Mouse (Mus musculus): Measurements from ENCODE around the gene Gabrb2. TPM values are rescaled to one million over a fixed set of nuclear protein-coding genes. Genes with fewer than 3 reads are reported as not detected.

The Gabrb2 gene
- polyA plus RNA-seq, 1 experiment from 2014 or later = 2.9 TPM

DNA sequence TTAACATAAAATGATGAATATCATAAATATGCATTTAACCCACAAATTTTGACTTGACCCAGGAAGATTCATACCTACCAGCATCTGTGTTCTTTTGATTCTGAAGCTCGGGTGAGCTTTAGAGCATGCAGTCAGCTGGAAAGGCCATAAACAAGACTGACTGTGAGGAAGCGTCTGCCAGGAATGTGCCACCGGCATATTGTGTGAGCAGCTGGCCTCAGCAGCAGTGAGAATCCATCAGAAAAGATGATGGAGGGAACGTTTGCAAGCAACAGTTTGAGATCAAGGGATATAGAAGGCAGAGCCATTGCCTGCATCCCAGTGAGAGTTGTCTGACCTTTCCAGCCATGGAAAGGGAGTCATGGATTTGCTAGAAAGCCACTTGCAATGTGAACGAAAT is 230.6 kb downstream of the Gabrb2 start:
- no peak for ATAC-seq (ENCODE audit: insufficient number of reproducible peaks, insufficient read depth, low FRiP score, low TSS enrichment)

DNA sequence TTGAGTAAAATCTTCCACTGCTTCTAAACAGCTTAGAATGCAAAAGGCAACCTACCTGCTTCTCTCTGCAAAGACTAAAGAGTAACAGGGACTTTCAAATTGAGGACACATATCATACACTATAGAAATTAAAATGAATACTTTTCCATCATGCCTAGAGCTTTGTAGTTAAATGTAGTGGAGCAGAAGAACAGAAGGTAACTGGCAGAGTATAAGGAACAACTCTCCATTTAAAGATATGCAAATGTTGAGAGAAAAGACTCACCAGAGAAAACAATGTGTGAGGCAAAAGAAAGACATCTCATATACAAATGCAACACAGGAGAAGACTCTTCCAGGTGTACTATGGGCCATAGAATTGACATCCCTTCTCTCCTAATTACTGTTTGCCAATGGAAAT is 232.0 kb downstream of the Gabrb2 start:
- Histone ChIP-seq H3K36me3 (no peaks in the 10 kb centered on the region), H3K9ac (no peak overlapping the region), H3K27ac (no peak overlapping the region), H3K9me3 (no peaks in the 10 kb centered on the region), H3K27me3 (no peaks in the 10 kb centered on the region), H3K4me1 (no peaks in the 10 kb centered on the region), H3K4me3 (no peak overlapping the region), H3K4me2 (replicated peaks) (no peak overlapping the region)
- no peak for ATAC-seq (ENCODE audit: insufficient number of reproducible peaks, insufficient read depth, low FRiP score, low TSS enrichment)

More for the DNA sequence above, 230.6 kb downstream of the Gabrb2 start:
- no peaks in the 10 kb centered on the region for H3K9me3 ChIP-seq
- H3K4me1 ChIP-seq = no peaks in the 10 kb centered on the region
- H3K4me2 ChIP-seq (replicated peaks) = no peak overlapping the region
- H3K27me3 ChIP-seq = no peaks in the 10 kb centered on the region
- 68% methylated on average over 5 of the region's 5 CpGs for WGBS
- H3K27ac ChIP-seq = no peak overlapping the region
- H3K4me3 ChIP-seq = no peak overlapping the region
- H3K36me3 ChIP-seq = no peaks in the 10 kb centered on the region
- no peak overlapping the region for H3K9ac ChIP-seq

DNA sequence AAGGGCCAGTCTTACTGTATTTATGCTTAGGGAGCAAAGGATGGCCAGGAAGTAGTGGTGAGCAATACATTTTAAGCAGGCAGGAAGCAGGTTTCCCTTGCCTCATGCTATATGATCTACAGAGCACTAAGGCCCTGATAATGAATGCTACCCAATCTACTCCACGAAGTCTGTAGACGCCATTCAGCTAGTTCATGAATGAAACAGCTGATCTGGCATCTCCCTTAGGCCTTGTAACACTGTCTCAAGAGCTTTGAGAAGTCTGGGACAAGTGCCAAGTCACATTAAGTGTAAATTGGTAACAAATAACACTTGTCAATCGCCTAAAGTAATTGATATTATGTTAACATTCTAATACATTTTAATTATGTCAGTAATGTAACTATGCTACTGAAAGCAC is 234.6 kb downstream of the Gabrb2 start:
- no peak for ATAC-seq (ENCODE audit: insufficient number of reproducible peaks, insufficient read depth, low FRiP score, low TSS enrichment)
- WGBS = 68% methylated on average over 3 of the region's 3 CpGs

DNA sequence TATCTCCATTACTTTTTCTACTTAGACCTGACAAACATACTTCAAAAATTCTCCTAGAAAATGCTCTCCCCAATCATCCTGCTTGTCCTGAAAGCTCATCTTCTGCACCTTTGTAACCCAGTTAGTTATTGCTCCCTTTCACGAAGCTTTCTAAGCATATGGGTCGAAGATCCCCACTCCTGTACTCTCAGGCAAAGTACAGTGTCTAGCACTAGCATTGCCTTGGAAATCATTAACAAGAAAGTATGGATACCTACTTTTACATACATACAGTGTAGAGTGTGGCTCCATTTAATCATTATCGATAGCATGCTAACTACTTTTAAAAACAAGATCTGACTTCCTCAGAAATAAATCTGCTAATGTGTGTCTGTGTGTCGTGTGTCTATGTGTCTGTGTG is 249.1 kb downstream of the Gabrb2 start:
- ATAC-seq (ENCODE audit: insufficient number of reproducible peaks, insufficient read depth, low FRiP score, low TSS enrichment) = no peak
- Histone ChIP-seq H3K9me3 (no peaks in the 10 kb centered on the region), H3K4me1 (no peaks in the 10 kb centered on the region), H3K27ac (no peak overlapping the region), H3K27me3 (no peaks in the 10 kb centered on the region), H3K36me3 (no peaks in the 10 kb centered on the region), H3K9ac (no peak overlapping the region), H3K4me3 (no peak overlapping the region), H3K4me2 (replicated peaks) (no peak overlapping the region)
- WGBS = 87% methylated on average over 4 of the region's 4 CpGs

More for the DNA sequence above, 234.6 kb downstream of the Gabrb2 start:
- no peaks in the 10 kb centered on the region for H3K4me1 ChIP-seq
- H3K27me3 ChIP-seq = no peaks in the 10 kb centered on the region
- no peaks in the 10 kb centered on the region for H3K36me3 ChIP-seq
- no peak overlapping the region for H3K4me2 ChIP-seq (replicated peaks)
- no peak overlapping the region for H3K9ac ChIP-seq
- no peak overlapping the region for H3K27ac ChIP-seq
- no peaks in the 10 kb centered on the region for H3K9me3 ChIP-seq
- no peak overlapping the region for H3K4me3 ChIP-seq

Other genes with a start within 250 kb of the Gabrb2 start
- 5.8 and 5.9 TPM in 2 replicates for gene Gabra1, start 236.8 kb upstream of the Gabrb2 start, polyA plus RNA-seq (2016; fragmentation: Nextera tagmentation; extraction: Ambion mirVana)
- gene Gabra6, start 98.7 kb upstream of the Gabrb2 start, polyA plus RNA-seq (2016; fragmentation: Nextera tagmentation; extraction: Ambion mirVana) = not detected in 2 replicates